Mouse (Mus musculus) heart, embryonic 10.5 days (tissue): Measurements from ENCODE around the gene Pde4d. TPM values are rescaled to one million over a fixed set of nuclear protein-coding genes. Genes with fewer than 3 reads are reported as not detected.
"Not testable (repeated sequence)": the region's sequence is repeated elsewhere in the genome, so short reads cannot be mapped to it uniquely, and the experiment has no call there.

Source experiments
- DNase-seq: peaks from one replicate; pipeline ENCODE4 v3.0.0-alpha.2; 2017; ENCODE audit warnings: low spot score
- H3K27ac ChIP-seq: fragments of 300-500 bp; sonication (generic); 2 replicates; pipeline ENCODE4 v1.5.1; 2016; ENCODE audit warnings: mild to moderate bottlenecking
- H3K27me3 ChIP-seq: fragments of 300-500 bp; sonication (generic); 2 replicates; pipeline ENCODE4 v1.6.1; 2016; ENCODE audit warnings: mild to moderate bottlenecking; ENCODE audit not compliant: poor library complexity, insufficient read depth, severe bottlenecking
- H3K36me3 ChIP-seq: fragments of 300-500 bp; sonication (generic); 2 replicates; pipeline ENCODE4 v1.6.1; 2016; ENCODE audit warnings: mild to moderate bottlenecking, moderate library complexity
- H3K4me1 ChIP-seq: fragments of 300-500 bp; sonication (generic); 2 replicates; pipeline ENCODE4 v1.6.1; 2016; ENCODE audit warnings: mild to moderate bottlenecking
- H3K4me3 ChIP-seq: fragments of 300-500 bp; sonication (generic); 2 replicates; pipeline ENCODE4 v1.5.1; 2016; ENCODE audit warnings: mild to moderate bottlenecking, moderate library complexity
- H3K9me3 ChIP-seq: fragments of 300-500 bp; sonication (generic); 2 replicates; pipeline ENCODE4 v1.6.1; 2016; ENCODE audit warnings: mild to moderate bottlenecking, moderate library complexity
- WGBS: fragments of 180-500 bp; shearing (Covaris S2); methylation state at CpG from one replicate; pipeline ENCODE4 v1.1.7; 2016; 5-methylcytosine and 5-hydroxymethylcytosine counted together
- polyA plus RNA-seq: library from polyadenylated mRNA; unstranded; fragments of >200 nt; fragmentation: Nextera tagmentation; extraction: Ambion mirVana; gene quantifications from 2 replicates; pipeline ENCODE4 v1.2.1, GENCODE M21; 2016

The Pde4d gene
- polyA plus RNA-seq, 1 experiment from 2014 or later = 24.9 TPM

DNA sequence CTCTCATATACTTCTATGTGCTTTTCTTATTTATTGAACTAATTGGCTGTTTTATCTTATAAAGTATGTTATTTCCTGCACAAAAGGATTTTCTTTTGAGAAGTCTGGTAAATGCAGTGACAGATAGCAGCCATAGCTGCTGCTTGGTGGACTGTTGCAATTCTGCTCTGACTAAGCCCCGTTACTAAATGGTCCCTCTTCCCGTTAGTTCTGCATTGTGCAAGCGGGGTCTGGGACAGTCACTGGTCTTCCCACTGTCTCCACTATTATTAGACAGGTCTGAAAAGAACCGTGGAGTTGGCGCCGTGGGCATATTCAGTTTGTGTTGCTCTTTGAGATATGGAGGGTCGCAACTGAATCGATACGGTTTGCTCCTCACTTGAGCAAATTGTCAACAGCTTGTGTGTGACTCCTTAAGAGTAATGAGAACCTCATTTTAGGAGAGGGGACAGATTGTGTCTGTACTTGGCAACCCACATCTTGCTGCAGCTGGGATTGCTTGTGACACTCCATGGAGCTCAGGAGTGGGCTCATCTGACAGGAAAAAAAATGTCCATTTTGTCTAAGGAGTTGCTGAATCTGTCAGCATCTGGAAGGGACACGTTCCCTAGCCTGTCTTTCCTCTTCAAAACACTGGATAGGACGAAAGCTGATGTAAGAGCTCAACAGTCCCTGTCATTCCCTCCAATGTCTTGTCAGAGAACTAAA lies 316.4 kb downstream of the Pde4d start:
- H3K9me3 ChIP-seq = no peaks in the 10 kb centered on the region
- WGBS = 78% methylated on average over 11 of the region's 11 CpGs
- no peaks in the 10 kb centered on the region for H3K27me3 ChIP-seq
- H3K4me3 ChIP-seq = no peak overlapping the region
- H3K36me3 ChIP-seq = no peaks in the 10 kb centered on the region
- no peak overlapping the region for H3K27ac ChIP-seq
- H3K4me1 ChIP-seq = no peaks in the 10 kb centered on the region
- no peak for DNase-seq

DNA sequence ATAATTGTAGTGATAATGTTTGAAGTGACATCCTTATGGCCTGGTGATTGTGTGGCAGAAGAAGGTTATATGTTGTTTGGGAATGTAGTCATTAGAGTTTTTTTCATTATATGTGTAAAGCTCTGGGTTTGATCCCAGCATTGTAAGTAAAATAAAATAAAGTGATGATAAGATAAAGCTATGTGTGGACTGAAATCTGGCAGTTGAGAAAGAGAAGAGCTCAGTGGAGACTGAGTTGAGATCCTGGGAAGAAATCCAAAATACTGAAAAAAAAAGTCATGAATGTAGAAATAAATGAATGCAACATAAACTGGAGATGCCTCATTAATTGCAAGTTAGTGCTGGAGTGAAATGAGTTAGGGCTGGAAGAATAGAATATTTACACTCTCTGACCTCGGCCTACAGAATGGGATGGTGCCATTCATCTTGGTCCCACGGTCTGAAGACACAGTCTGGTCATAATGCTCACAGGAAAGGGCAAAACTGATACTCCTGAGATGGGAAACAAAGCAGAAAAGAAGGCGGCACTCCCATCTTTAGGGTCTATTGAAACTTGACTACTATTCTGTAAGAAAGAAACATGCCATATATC lies 319.8 kb downstream of the Pde4d start:
- WGBS = 81% methylated on average over 3 of the region's 3 CpGs

DNA sequence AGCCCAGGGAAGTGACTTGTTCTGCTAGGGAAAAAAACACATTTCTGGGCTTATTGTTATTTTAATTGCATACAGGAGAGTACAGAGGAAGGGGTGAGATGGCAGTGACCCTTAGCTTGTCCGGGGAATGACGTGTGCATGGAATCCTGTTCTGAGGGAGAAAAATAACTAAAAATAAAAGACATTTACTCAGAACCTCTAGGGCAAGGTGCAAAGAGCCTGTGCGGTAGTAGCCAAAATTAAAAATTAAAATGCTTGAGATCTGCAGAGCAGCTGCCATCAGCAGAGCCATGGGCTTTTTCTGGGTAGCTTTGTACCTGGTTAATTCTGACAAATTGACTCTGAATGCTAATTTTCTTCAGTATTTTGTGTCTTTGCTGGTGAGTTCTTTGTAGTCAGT lies 322.6 kb downstream of the Pde4d start:
- H3K9me3 ChIP-seq = no peaks in the 10 kb centered on the region
- no peaks in the 10 kb centered on the region for H3K4me1 ChIP-seq
- H3K27me3 ChIP-seq = no peaks in the 10 kb centered on the region
- no peak overlapping the region for H3K27ac ChIP-seq
- H3K4me3 ChIP-seq = no peak overlapping the region
- WGBS = 74% methylated on average over 3 of the region's 3 CpGs
- no peaks in the 10 kb centered on the region for H3K36me3 ChIP-seq
- no peak for DNase-seq

More for the DNA sequence above, 319.8 kb downstream of the Pde4d start:
- no peak for DNase-seq
- Histone ChIP-seq H3K36me3 (no peaks in the 10 kb centered on the region), H3K4me1 (no peaks in the 10 kb centered on the region), H3K9me3 (no peaks in the 10 kb centered on the region), H3K27me3 (no peaks in the 10 kb centered on the region), H3K27ac (no peak overlapping the region), H3K4me3 (no peak overlapping the region)

DNA sequence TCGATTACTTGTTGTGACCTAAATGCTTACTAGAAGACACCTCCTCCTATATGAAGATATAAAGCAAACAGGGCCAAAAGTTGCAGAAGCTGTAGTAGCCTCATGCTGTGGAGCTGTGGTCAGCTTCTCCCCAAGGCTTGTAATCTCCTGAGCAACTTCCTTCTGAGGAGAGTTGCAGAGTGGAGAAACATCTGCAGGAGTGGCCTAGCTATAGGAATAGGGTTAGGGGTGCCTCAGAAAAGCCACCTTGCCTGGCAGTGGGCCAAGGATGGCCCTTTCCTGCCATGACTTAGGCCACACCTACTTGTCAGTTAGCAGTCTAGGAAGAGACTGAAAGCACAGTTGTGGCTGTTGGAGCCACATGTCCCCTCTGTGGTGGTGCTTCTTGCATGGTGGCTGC lies 325.2 kb downstream of the Pde4d start:
- Histone ChIP-seq H3K4me1 (no peaks in the 10 kb centered on the region), H3K36me3 (no peaks in the 10 kb centered on the region), H3K27me3 (no peaks in the 10 kb centered on the region), H3K4me3 (no peak overlapping the region), H3K27ac (no peak overlapping the region), H3K9me3 (no peaks in the 10 kb centered on the region)
- 65% methylated on average over 1 of the region's 1 CpGs for WGBS
- DNase-seq = no peak

DNA sequence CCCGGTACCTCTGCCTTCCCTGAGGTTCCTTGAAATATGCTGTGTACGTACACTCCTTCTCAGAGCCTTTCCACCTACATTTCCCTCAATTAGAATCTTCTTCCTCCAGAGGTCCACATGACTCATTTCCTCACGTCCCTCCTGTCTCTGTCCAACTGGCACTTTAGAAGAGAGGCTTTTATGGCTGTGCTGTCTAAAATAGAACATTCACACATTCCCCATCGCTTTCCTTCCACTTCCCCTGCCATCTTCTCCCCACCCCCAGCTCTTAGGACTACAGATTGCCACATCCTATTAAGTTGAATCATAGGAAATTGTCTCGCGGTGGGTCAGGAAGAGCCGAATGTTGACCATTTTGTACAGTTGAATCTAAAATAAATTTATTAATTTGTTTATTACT lies 326.1 kb downstream of the Pde4d start:
- Histone ChIP-seq H3K27ac (no peak overlapping the region), H3K9me3 (no peaks in the 10 kb centered on the region), H3K27me3 (no peaks in the 10 kb centered on the region), H3K4me3 (no peak overlapping the region), H3K36me3 (no peaks in the 10 kb centered on the region), H3K4me1 (no peaks in the 10 kb centered on the region)
- no peak for DNase-seq
- WGBS = 41% methylated on average over 7 of the region's 7 CpGs

DNA sequence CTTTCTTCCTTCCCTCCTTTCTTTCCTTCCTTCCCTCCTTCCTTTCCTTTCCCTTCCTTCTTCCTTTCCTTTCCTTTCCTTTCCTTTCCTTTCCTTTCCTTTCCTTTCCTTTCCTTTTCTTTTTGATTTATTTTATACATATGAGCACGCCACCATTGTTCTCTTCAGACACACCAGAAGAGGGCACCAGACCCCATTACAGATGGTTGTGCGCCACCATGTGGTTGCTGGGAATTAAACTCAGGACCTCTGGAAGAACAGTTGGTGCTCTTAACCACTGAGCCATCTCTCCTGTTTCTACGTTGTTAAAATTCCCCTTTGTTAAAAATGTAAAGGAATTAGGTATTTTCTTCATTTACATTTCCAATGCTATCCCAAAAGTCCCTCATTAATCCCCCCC lies 347.9 kb downstream of the Pde4d start:
- not testable (repeated sequence) for H3K4me3 ChIP-seq, H3K4me1 ChIP-seq, H3K27me3 ChIP-seq, H3K9me3 ChIP-seq, H3K36me3 ChIP-seq, H3K27ac ChIP-seq, DNase-seq
- 67% methylated on average over 3 of the region's 3 CpGs for WGBS

DNA sequence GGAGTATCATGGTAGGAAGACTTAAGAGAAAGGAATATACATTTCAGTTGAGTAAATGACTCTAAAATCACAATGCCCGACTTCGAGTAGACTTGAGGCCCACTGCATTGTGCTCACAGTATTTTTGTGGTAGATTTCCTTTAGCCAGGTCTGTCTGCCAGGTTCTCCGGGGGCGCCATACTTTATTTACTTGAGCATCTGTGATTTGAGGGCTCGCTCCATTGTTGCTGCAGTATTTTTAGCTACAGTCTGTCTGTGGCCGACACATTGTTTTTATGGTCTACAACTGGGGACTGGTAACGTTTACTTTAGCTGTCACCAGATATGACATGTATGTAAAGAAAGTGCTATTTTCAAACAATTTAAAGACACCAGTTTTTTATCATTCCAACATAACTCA lies 359.4 kb downstream of the Pde4d start:
- Histone ChIP-seq H3K9me3 (no peaks in the 10 kb centered on the region), H3K27ac (no peak overlapping the region), H3K4me1 (no peaks in the 10 kb centered on the region), H3K36me3 (no peaks in the 10 kb centered on the region), H3K27me3 (no peaks in the 10 kb centered on the region), H3K4me3 (no peak overlapping the region)
- DNase-seq = no peak
- 79% methylated on average over 7 of the region's 7 CpGs for WGBS

DNA sequence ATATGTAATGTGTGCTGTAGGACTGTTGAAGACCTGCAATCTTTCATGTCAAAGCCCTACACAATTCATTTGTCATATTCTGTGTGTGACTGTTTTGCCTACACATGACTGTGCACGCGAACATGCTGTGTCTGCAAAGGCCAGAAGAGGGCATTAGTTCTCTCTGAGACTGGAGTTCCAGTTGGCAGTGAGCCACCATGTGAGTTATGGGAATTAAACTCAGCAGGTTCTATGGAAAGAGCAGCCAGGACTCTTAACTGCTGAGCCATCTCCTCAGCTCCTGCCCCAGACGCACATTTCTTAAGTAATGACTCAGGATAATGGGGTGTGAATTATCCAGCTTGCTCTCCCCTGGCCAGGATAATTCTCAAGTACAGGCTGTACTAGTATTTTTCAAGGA lies 363.2 kb downstream of the Pde4d start:
- H3K27me3 ChIP-seq = no peaks in the 10 kb centered on the region
- WGBS = 59% methylated on average over 3 of the region's 3 CpGs
- no peak overlapping the region for H3K4me3 ChIP-seq
- H3K27ac ChIP-seq = no peak overlapping the region
- no peak for DNase-seq
- no peaks in the 10 kb centered on the region for H3K4me1 ChIP-seq
- no peaks in the 10 kb centered on the region for H3K9me3 ChIP-seq
- H3K36me3 ChIP-seq = no peaks in the 10 kb centered on the region

DNA sequence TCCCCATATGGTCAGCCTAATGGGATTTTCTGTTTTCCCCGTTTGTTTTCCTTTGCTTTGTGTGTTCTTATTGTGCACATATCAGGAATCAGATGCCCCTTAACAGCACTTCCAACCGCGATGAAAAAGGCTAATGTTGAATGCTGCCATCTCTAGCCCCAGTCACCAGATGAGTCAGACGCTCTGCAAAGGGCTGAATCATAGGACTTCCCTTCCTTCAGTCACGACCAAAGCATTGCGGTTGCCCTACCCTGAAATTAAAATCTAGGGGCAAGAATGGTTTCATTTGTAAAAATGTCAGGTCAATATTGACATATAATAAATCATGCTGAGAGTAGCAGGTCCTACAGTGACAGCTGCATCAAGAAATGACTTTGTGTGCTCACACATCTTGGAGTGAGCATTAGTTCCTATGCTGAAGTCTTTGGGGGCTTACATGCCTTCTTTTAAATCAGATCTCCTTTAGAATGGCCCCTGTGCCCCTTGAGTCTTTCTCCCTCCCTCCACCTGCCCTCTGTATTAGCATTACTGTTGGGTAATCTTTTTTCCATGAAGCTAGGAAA lies 370.2 kb downstream of the Pde4d start:
- no peaks in the 10 kb centered on the region for H3K9me3 ChIP-seq
- no peak overlapping the region for H3K27ac ChIP-seq
- no peak overlapping the region for H3K4me3 ChIP-seq
- no peaks in the 10 kb centered on the region for H3K27me3 ChIP-seq
- no peaks in the 10 kb centered on the region for H3K4me1 ChIP-seq
- H3K36me3 ChIP-seq = no peaks in the 10 kb centered on the region
- 64% methylated on average over 6 of the region's 6 CpGs for WGBS
- no peak for DNase-seq

DNA sequence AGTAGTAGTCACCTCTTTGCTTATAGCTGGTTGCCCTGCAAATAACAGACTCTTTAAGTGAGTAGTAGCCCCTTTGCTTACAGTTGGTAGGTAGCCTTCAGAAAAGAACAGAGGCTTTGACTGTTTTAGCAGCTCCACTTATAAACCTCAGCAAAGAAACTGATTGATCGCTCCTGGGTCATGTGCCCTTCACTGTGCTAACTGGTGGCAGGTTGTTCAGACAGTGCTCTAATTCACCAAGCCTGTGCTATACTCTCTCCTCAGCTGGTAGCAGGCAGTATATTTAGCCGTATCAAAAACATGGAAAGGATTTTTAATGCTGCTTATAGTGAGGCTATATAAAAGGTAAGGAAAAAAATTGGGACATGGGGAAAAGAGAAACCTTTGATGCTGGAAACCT lies 370.7 kb downstream of the Pde4d start:
- no peaks in the 10 kb centered on the region for H3K4me1 ChIP-seq
- WGBS = 89% methylated on average over 2 of the region's 2 CpGs
- H3K36me3 ChIP-seq = no peaks in the 10 kb centered on the region
- DNase-seq = no peak
- no peaks in the 10 kb centered on the region for H3K27me3 ChIP-seq
- no peaks in the 10 kb centered on the region for H3K9me3 ChIP-seq
- no peak overlapping the region for H3K4me3 ChIP-seq
- H3K27ac ChIP-seq = no peak overlapping the region

DNA sequence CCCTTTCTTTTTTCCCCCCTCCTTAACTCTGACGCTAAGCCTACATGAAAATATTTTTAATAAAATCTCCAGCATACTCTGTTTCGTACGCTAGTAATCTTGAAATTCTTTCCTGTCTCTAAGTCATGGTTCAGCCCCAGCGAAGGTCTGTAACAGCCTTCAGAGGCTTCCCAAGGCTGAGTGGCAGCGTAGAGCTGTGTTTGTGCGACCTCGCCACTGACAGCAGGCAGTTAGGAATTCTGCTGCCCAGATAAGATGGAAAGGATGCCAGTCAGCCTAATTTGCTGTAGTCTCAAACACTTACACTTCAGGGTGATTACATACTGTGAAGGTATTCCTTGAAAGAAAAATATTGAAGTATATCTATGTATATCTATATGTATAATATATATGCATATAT lies 371.5 kb downstream of the Pde4d start:
- H3K4me3 ChIP-seq = no peak overlapping the region
- H3K36me3 ChIP-seq = no peaks in the 10 kb centered on the region
- H3K4me1 ChIP-seq = no peaks in the 10 kb centered on the region
- H3K27me3 ChIP-seq = no peaks in the 10 kb centered on the region
- no peaks in the 10 kb centered on the region for H3K9me3 ChIP-seq
- WGBS = 60% methylated on average over 7 of the region's 7 CpGs
- H3K27ac ChIP-seq = no peak overlapping the region
- no peak for DNase-seq

DNA sequence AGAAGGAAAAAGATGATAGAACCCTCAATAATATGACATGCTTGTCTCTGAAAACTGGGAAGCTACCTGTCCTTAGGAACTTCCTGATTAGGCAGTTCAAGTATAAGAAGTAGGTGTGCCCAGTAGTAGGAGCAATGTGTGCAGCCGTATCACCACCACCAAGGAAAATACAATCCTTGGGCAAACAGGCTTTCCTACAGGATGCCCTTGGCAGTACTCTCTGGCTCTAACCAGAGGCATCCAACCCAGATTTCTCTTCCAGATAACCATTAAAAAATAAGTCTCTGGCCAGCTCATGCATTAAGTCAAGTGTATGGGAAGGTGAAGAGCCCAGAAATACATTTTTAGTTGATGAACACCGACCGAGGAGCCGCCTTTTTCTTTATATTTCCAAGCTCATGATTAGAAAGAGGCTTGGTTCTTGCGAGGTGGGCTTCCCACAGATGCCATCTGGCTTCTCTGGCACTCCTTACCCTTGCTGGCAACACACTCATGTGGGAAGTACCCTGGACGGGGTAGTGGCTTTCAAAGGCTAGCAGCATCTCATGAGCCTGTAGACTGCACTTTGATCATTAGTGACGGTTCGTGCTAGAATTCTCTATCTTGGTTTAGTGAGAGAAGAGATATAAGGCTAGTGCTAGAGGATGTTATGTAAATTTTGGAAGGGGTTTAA lies 375.0 kb downstream of the Pde4d start:
- WGBS = 88% methylated on average over 8 of the region's 8 CpGs
- Histone ChIP-seq H3K4me3 (no peak overlapping the region), H3K27me3 (no peaks in the 10 kb centered on the region), H3K4me1 (no peaks in the 10 kb centered on the region), H3K36me3 (no peaks in the 10 kb centered on the region), H3K27ac (no peak overlapping the region), H3K9me3 (no peaks in the 10 kb centered on the region)
- no peak for DNase-seq

DNA sequence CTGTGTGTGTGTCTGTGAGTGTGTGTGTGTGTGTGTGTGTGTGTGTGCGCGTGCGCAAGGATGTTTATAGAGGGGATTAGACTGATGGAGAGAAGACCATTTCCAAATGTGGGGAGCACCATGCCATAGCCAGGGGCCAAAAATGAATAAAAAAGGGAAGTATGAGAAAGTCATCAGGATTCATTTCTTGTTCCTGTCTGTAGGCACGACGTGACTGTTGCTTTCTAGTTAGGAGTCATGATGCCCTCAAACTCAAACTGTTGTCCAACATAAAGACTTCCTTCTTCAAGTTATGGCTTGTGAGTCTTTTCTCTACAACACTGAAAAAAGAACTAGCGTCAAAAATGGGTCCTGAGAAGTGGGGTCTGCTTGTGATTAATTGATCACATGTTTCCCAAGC lies 375.8 kb downstream of the Pde4d start:
- Histone ChIP-seq H3K27me3 (no peaks in the 10 kb centered on the region), H3K9me3 (no peaks in the 10 kb centered on the region), H3K36me3 (no peaks in the 10 kb centered on the region), H3K4me3 (no peak overlapping the region), H3K4me1 (no peaks in the 10 kb centered on the region), H3K27ac (no peak overlapping the region)
- 86% methylated on average over 6 of the region's 6 CpGs for WGBS
- no peak for DNase-seq
